Mouse (Mus musculus): ENCODE measurements around the gene Lrrfip2.

- no peak for TF ChIP-seq POLR2A (IDR thresholded peaks at IDR 0.05; ENCODE audit: extremely low read depth, insufficient read depth, low read length)
- TF ChIP-seq CTCF (IDR thresholded peaks at IDR 0.05; ENCODE audit: low read depth, low read length) = no peak
Observed at GRCm38 (mm10) chr9:111138161-111138560, 20.8 kb downstream of the Lrrfip2 start.

Measured in liver, adult 2 months (tissue).